Mouse (Mus musculus): Measurements from ENCODE around the gene Ptprs.

GRCm38 (mm10) chr17:56487441-56487888 is 11.2 kb upstream of the Ptprs start:
- TF ChIP-seq CTCF (IDR thresholded peaks at IDR 0.05; ENCODE audit: extremely low read depth, insufficient read depth, insufficient read length, insufficient replicate concordance) (peak; percentile 12; the same call in 1 of the 2 replicates), POLR2A (IDR thresholded peaks at IDR 0.05; ENCODE audit: low read depth, low read length) (no peak)

Data from spleen, adult 2 months (tissue).